Mouse (Mus musculus) brain, embryonic 18.5 days (tissue): ENCODE results near the gene Gpx2.
"Not testable (repeated sequence)": the region's sequence is repeated elsewhere in the genome, so short reads cannot be mapped to it uniquely, and the experiment has no call there.

Experiments
- DNase-seq: peaks from one replicate; pipeline ENCODE4 v3.0.0-alpha.2; 2012; ENCODE audit warnings: low read depth, low spot score

The Gpx2 gene

GRCm38 (mm10) chr12:76805056-76805811, 9.9 kb upstream of the Gpx2 start:
- DNase-seq, result no peak

GRCm38 (mm10) chr12:76803700-76804252, 8.4 kb upstream of the Gpx2 start:
- no peak for DNase-seq

GRCm38 (mm10) chr12:76803028-76803427, 7.7 kb upstream of the Gpx2 start:
- no peak for DNase-seq

GRCm38 (mm10) chr12:76798008-76798720, 2.8 kb upstream of the Gpx2 start:
- no peak for DNase-seq

- no peak for DNase-seq
These were observed 1.7 kb upstream of the Gpx2 start for GRCm38 (mm10) chr12:76796938-76797539.

GRCm38 (mm10) chr12:76792540-76792939, 2.8 kb downstream of the Gpx2 start:
- DNase-seq, result not testable (repeated sequence)

GRCm38 (mm10) chr12:76790446-76791084, 4.8 kb downstream of the Gpx2 start:
- no peak for DNase-seq

- DNase-seq, result no peak
These were observed 11.2 kb downstream of the Gpx2 start for GRCm38 (mm10) chr12:76784056-76784619.

GRCm38 (mm10) chr12:76780639-76781468, 14.5 kb downstream of the Gpx2 start:
- no peak for DNase-seq

GRCm38 (mm10) chr12:76779951-76780350, 15.4 kb downstream of the Gpx2 start:
- no peak for DNase-seq

- no peak for DNase-seq
These were observed 16.9 kb downstream of the Gpx2 start for GRCm38 (mm10) chr12:76778305-76779083.

- DNase-seq, result no peak
These were observed 17.5 kb downstream of the Gpx2 start for GRCm38 (mm10) chr12:76777845-76778244.

- no peak for DNase-seq
These were observed 18.5 kb downstream of the Gpx2 start for GRCm38 (mm10) chr12:76776898-76777297.

GRCm38 (mm10) chr12:76775132-76775531, 20.2 kb downstream of the Gpx2 start:
- DNase-seq, result no peak

- DNase-seq, result no peak
These were observed 20.7 kb downstream of the Gpx2 start for GRCm38 (mm10) chr12:76774652-76775051.

- DNase-seq, result no peak
These were observed 23.8 kb downstream of the Gpx2 start for GRCm38 (mm10) chr12:76771540-76771939.

- no peak for DNase-seq
These were observed 24.4 kb downstream of the Gpx2 start for GRCm38 (mm10) chr12:76770841-76771500.

- DNase-seq, result no peak
These were observed 29.3 kb downstream of the Gpx2 start for GRCm38 (mm10) chr12:76765901-76766630.
